9 mouse cellular contexts compared by ENCODE assay signal in genomic region chr10:91169414-91170065, GRCm38 (mm10). TPM values are rescaled to one million over a fixed set of nuclear protein-coding genes. Genes with fewer than 3 reads are reported as not detected.
DNase-seq lines count a peak whose midpoint lies in the region; ATAC-seq and TF ChIP-seq lines count a peak whose summit lies in the region.
"Had no signal": no experiment of that assay in that cellular context is flagged by ENCODE, and none has a peak within 500 bp of the region (broad histone marks: within the 10 kb centered on the region; RNA-seq: fewer than 3 reads in every experiment).

No protein-coding gene starts in this region.

- ATAC-seq in liver, embryonic 11.5 days (replicated peaks; ENCODE audit: low FRiP score), result no peak

- no peaks in the 10 kb centered on the region; the same call in 1 of the 2 replicates for H3K4me1 ChIP-seq in cerebellum, adult 2 months (ENCODE audit: control insufficient read depth, insufficient read depth, low read length)
- H3K4me1 ChIP-seq in thymus, adult 2 months (replicated peaks; ENCODE audit: control insufficient read depth, insufficient read depth, low read length), result peaks cover 12% of the 10 kb centered on the region
- H3K4me1 ChIP-seq in liver, embryonic 11.5 days (replicated peaks; ENCODE audit: control insufficient read depth, insufficient read depth, low read length), result peaks cover 24% of the 10 kb centered on the region

- TF ChIP-seq POLR2A in cerebellum, adult 2 months (IDR thresholded peaks at IDR 0.05; ENCODE audit: borderline replicate concordance, insufficient read depth, low read length), result no peak
- TF ChIP-seq POLR2A in thymus, adult 2 months (IDR thresholded peaks at IDR 0.05; ENCODE audit: control insufficient read depth, extremely low read depth, insufficient read depth, low read length, poor library complexity), result no peak

- no peak overlapping the region for H3K27ac ChIP-seq in cerebellum, adult 2 months (ENCODE audit: insufficient read depth, low read length)
- peak overlapping the region; percentile 43 for H3K27ac ChIP-seq in thymus, adult 2 months (ENCODE audit: control insufficient read depth, insufficient read depth, low read length)
- peak overlapping the region; percentile 30; the same call in 1 of the 2 replicates for H3K27ac ChIP-seq in liver, embryonic 11.5 days (ENCODE audit: low read depth, low read length)

- H3K4me2 ChIP-seq in liver, embryonic 11.5 days, result peak overlapping the region; percentile 92

- H3K9me3 ChIP-seq in liver, embryonic 11.5 days (ENCODE audit: control insufficient read depth, low read length), result no peaks in the 10 kb centered on the region

- no peaks in the 10 kb centered on the region for H3K27me3 ChIP-seq in cerebellum, adult 2 months (ENCODE audit: control insufficient read depth, insufficient read depth, low read length)
- H3K27me3 ChIP-seq in thymus, adult 2 months (ENCODE audit: control insufficient read depth, insufficient read depth, low read length), result no peaks in the 10 kb centered on the region
- H3K27me3 ChIP-seq in liver, embryonic 11.5 days (replicated peaks; ENCODE audit: control insufficient read depth, insufficient read depth, low read length), result no peaks in the 10 kb centered on the region

- peak overlapping the region; percentile 97 for H3K9ac ChIP-seq in liver, embryonic 11.5 days (ENCODE audit: low read depth, low read length)

- no peak for TF ChIP-seq CTCF in cerebellum, adult 2 months (IDR thresholded peaks at IDR 0.05; ENCODE audit: borderline replicate concordance, insufficient read depth, low read depth, low read length)
- TF ChIP-seq CTCF in thymus, adult 2 months (IDR thresholded peaks at IDR 0.05; ENCODE audit: borderline replicate concordance, control insufficient read depth, extremely low read depth, insufficient read depth, low read length, poor library complexity), result no peak

- no peak for DNase-seq in cerebellum, adult 2 months
- no peak for DNase-seq in cerebellum, postnatal 14 days
- no peak for DNase-seq in thymus, adult 2 months
- DNase-seq in thymus, postnatal 4 days, result no peak
- no peak for DNase-seq in liver, embryonic 11.5 days (ENCODE audit: low spot score)
- peak; percentile 35 for DNase-seq in testis, postnatal 10 days (ENCODE audit: low spot score)
- no peak for DNase-seq in left cerebral cortex, adult 18-20 months (ENCODE audit: low spot score in 2 of 2)
- no peak for DNase-seq in frontal cortex, postnatal 14 days (ENCODE audit: low spot score in 2 of 2)
- DNase-seq: cerebellum, postnatal 36 days had no signal

- H3K4me3 ChIP-seq in cerebellum, adult 2 months (replicated peaks; ENCODE audit: insufficient read depth, low read depth, low read length), result peak overlapping the region; percentile 41
- peak overlapping the region; percentile 55 for H3K4me3 ChIP-seq in thymus, adult 2 months (ENCODE audit: control insufficient read depth, insufficient read depth, low read length)
- H3K4me3 ChIP-seq in liver, embryonic 11.5 days (ENCODE audit: low read depth, low read length), result peak overlapping the region; percentile 89

- peaks cover 8% of the 10 kb centered on the region for H3K36me3 ChIP-seq in thymus, adult 2 months (ENCODE audit: control insufficient read depth, insufficient read depth, low read length)
- peaks cover 17% of the 10 kb centered on the region; the same call in 1 of the 2 replicates for H3K36me3 ChIP-seq in liver, embryonic 11.5 days (ENCODE audit: control insufficient read depth, insufficient read depth, low read length)

- WGBS in cerebellum, adult 2 months, result 18% methylated on average over 17 of the region's 17 CpGs
- WGBS in thymus, adult 2 months, result 3% methylated on average over 17 of the region's 17 CpGs
- WGBS in liver, embryonic 11.5 days, result 24% methylated on average over 17 of the region's 17 CpGs

RNA-seq across cellular contexts. Expression of gene Tmpo, which starts 11.6 kb away (rescaled TPM):
- polyA plus RNA-seq in cerebellum, adult 2 months (2012; rRNA removed), result 47.5 and 49.8 TPM in 2 replicates
- 146 and 233 TPM in 2 replicates for polyA plus RNA-seq in thymus, adult 2 months (2012; rRNA removed)
- polyA plus RNA-seq in liver, embryonic 11.5 days (2014; fragmentation: Nextera tagmentation; extraction: Ambion mirVana), result 207 and 219 TPM in 2 replicates
- total RNA-seq in left cerebral cortex, adult 18-20 months (2021), result 10 to 100 TPM; 44.1 to 49.8 TPM

RNA-seq across cellular contexts. Expression of gene Slc25a3, which starts 45.7 kb away (rescaled TPM):
- polyA plus RNA-seq in cerebellum, adult 2 months (2012; rRNA removed), result 772 and 804 TPM in 2 replicates
- polyA plus RNA-seq in thymus, adult 2 months (2012; rRNA removed), result 257 and 307 TPM in 2 replicates
- 481 and 504 TPM in 2 replicates for polyA plus RNA-seq in liver, embryonic 11.5 days (2014; fragmentation: Nextera tagmentation; extraction: Ambion mirVana)
- 100 to 1,000 TPM; 557 to 570 TPM for total RNA-seq in left cerebral cortex, adult 18-20 months (2021)
